Mouse (Mus musculus) retina, embryonic 14.5 days (tissue): ENCODE measurements around the gene Uck2.

Experiments used
- DNase-seq: peaks from one replicate; pipeline ENCODE4 v3.0.0-alpha.2; 2015; ENCODE audit warnings: low spot score

Gene Uck2

GRCm38 (mm10) chr1:167283441-167284257, 1.5 kb downstream of the Uck2 start:
- DNase-seq, result peak; percentile 77

GRCm38 (mm10) chr1:167282768-167283167, 2.4 kb downstream of the Uck2 start:
- DNase-seq, result no peak

DNA sequence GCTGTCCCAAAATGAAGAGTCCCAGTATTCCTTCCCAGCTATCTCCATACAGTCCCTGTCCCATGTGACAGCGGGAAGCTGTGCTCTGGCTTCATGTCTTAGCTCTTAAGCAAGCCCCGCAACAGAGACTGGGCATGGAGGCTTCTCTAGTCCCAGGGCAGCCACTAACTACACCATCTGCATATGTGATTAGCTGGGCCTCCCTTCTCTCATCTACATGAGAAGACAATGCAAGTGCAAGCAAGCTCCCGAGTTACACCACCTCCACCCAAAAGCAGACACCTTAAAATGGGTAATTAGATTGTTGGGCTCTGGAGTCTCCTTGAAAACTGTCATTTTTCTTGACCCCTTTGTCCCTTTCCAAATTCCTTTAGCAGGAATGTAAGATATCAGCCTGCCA, 3.0 kb downstream of the Uck2 start:
- no peak for DNase-seq

GRCm38 (mm10) chr1:167280061-167280460, 5.1 kb downstream of the Uck2 start:
- no peak for DNase-seq

DNA sequence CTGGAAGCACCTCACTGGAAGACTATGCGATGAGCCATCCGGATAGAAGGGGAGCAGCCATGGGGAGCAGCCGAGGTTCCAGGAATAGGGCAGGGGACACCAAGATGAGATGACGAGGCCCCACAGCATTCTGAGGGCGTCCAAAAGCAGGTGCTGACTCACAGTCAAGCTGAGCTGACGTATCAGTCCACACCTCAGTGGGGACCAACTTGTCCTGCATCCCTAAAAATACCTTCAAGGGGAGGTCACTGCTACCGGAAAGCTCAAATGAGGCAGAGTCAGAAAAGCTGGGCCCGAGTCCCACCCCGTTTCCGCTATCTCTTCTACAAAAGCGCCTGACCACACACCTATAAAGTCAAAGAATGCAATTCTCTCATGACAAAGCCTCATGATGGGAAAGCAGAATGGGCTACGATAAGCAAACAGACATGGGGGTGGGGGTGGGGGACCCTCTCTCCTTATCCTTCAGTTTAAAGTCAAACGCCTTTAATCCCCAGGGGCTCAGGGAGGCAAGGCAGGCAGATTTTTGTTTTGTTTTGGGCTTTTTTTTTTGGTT, 5.9 kb downstream of the Uck2 start:
- DNase-seq, result no peak

DNA sequence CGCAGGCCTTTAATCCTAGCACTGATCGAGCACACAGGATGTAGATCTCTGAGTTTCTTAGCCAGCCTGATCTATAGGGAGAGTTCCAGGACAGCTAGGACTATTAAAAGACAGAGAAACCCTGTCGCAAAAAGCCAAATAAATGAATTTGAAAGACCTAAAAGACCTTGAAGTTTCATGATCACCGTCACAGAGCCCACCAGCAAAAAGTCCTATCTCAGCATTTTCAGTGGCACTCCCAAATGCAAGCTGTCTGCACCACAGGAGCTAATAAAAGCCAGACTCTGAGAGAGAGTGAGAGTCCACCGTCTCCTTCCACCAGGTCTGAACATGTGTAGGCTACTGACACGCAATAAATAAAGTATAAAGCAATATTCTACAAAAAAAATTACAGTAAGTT, 6.7 kb downstream of the Uck2 start:
- no peak for DNase-seq

- no peak for DNase-seq
Observed at GRCm38 (mm10) chr1:167274646-167275390, 10.3 kb downstream of the Uck2 start.

DNA sequence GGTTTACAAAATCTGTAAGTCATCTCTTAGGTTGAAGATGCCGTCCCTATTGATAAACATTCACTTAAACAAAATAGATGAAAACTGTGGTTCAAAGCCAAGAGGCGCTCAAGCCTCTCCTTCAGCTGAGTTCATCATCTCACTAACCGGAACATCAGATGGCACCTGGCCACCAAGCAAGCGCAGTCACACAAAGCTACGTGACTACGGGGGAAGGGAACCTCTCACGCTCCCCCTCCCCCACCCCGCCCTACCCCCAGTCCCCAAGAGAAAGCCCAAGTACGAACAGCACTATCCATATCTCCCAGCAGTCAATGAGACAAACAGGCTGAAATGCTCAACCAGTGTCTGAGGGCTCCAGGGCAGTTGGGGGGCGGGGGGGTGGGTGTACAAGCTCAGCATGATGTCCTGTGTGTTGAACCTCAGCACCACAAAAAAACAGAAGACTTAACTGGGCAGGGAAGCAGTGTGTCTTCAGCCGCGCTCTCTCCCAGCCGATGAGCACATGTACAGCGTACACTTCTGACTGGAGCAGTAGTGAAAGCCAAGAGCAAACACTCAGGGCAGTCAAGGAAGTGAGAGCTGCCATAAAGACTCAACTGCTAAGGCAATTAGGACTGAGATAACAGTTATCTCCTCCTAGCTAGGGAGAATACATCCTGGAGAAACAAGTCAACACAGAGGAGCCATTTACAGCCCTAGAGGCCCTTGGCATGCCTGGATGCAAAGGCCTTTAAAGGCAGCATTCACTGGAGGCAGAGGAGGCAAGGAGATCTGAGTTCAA, 11.5 kb downstream of the Uck2 start:
- DNase-seq, result no peak

GRCm38 (mm10) chr1:167271841-167272240, 13.3 kb downstream of the Uck2 start:
- DNase-seq, result no peak

GRCm38 (mm10) chr1:167271304-167271703, 13.8 kb downstream of the Uck2 start:
- no peak for DNase-seq

DNA sequence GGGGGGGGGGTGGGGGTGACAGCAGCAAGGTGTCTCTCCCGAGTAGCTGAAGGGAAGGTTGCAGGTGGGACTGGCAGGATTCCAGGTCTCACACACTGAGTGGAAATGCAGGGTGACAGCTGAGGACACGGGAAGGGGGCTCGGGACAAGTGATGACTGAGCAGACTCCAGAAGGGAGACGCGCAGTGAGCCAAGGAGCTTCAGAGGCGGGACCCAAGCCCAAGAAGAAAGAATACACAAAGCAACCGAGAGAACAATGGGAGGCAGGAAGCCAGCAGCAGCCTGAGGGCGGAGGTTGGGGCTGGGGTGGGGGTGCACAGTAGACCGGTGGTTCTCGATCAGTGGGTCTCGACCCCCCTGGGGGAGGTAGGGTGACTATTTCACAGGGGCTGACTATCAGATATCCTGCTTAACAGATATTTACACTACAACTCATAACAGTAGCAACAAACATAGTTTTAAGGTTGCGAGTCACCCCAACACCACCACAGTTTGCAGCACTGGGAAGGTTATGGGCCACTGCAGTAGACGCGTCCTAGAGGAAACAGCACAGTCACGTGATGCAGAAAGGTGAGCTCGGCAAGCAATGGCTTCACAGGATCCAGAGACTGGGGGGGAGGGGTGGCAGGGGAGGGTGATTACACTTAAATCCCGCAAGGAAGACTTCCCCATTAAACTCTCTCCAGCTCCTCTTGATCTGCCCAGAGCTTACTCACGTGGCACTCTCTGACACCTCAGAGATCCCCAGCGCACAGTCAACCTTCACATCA, 14.6 kb downstream of the Uck2 start:
- peak; percentile 59 for DNase-seq

DNA sequence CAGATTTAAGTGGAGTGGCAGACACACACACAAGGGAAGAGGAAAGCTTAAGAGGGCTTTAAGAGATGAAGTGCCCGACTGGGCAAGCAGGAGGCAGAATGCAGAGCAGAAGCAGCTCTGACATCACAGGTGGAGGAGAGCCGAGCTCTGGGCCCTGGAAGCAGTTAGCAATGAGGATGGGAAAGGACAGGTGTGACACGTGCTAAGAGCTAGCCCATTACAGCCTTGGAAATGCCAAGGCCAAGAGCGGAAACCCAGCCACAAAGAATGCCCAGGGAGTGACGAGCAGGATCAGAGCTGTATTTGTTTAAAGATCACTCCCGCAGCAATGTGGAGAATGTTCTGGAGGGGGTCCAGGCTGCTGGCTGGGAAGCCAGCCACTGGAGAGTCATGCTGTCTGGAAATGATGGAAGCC, 15.3 kb downstream of the Uck2 start:
- no peak for DNase-seq

DNA sequence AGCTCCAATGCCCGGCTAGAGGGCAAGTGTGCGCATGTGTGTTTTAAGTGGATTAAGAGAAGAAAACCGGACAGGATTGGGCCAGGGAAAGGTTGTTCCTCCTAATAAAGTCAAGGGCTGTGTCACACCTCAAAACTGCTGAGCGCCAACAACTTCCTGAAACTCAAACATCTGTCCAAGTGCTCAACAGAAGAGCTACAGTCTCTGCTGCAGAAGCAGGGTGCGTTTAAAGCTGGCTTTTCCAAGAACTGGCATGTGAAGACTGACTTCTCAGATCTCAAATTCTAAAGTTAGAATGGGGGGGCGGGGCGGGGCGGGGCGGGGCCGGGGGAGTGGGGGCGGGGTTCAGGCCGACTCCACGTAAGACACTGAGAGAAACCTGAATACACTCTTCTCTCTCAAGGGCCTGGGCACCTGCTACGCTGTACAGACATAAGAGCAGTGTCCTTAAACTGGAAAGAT, 15.7 kb downstream of the Uck2 start:
- no peak for DNase-seq

GRCm38 (mm10) chr1:167268360-167269063, 16.6 kb downstream of the Uck2 start:
- DNase-seq, result no peak

DNA sequence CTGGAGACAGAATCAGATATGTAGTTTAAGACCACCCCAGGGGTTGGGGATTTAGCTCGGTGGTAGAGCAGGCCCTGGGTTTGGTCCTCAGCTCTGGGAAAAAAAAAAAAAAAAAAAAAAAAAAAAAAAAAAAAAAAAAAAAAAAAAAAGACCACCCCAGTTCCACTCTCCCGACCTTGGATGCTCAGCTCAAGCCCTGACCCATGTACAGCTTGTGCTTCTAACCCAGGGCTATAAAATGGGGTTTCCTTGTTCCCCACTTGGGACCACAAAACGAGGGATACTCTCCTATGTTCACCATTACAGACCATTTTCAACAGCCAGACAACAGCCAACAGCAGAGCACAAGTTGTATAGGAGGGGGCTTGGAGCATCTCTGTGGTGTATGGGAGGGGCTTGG, 18.4 kb downstream of the Uck2 start:
- no peak for DNase-seq

GRCm38 (mm10) chr1:167265366-167265765, 19.8 kb downstream of the Uck2 start:
- no peak for DNase-seq

- no peak for DNase-seq
Observed at GRCm38 (mm10) chr1:167262489-167263041, 22.6 kb downstream of the Uck2 start.

GRCm38 (mm10) chr1:167261750-167262149, 23.4 kb downstream of the Uck2 start:
- no peak for DNase-seq

DNA sequence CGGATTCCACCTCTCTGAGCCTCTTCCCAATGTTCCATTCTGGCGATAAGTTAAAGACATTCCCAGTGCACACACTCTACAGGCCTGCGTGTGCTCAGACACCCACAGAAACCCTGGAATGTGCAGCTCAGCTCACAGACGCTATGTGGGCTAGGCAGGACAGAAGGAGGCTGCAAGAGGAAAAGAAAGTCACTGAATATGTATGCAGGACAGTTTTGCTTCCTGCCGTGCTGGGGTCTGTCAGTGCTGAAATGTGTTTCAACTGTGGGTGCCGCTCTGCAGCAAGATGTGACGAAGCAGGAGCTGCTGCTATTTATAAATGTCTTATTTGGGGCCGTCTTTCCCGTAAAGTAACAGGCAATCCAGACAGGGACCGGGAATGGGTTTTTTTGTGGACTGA, 25.4 kb downstream of the Uck2 start:
- DNase-seq, result no peak

DNA sequence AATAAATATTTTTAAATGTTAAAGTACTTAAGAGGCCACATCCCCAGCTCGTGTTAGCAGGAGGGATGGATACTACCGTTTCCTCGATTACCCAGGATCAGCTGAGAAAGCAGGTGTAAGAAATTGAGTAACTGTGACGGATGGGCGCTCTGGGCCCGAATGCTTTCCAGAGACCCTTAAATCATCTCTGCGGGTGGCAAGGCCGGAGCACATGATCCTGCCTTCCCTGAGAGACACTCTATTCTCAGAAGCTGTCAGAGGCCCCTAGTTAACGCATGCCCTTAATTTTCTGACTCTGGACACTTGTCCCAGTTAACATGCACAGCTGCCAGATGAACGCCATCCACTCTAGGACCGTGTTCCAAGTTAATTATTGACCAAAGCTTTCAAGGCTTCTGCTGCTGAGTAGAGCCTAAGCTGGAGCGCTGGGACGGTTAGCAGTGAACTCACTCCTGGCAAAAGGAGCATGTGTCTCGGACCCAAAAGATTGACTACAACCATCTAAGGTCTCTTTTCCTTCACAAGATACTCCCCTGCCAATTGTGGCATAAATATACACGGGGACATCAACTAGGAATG, 28.3 kb downstream of the Uck2 start:
- DNase-seq, result peak; percentile 40
